Mouse (Mus musculus): Measurements from ENCODE around the gene Usp6nl.

- TF ChIP-seq MAFK (IDR thresholded peaks at IDR 0.05; ENCODE audit: insufficient read depth, low read depth, low read length) (no peak), ZNF384 (IDR thresholded peaks at IDR 0.05; ENCODE audit: low read depth, low read length) (no peak), ZC3H11A (IDR thresholded peaks at IDR 0.05; ENCODE audit: borderline replicate concordance, low read depth, low read length) (no peak)
These were observed 45.0 kb downstream of the Usp6nl start for GRCm38 (mm10) chr2:6367497-6367896.
